Mouse (Mus musculus) brain, embryonic 18.5 days (tissue): ENCODE results near the gene Acot12.

Experiments
- DNase-seq: peaks from one replicate; pipeline ENCODE4 v3.0.0-alpha.2; 2012; ENCODE audit warnings: low read depth, low spot score

Gene Acot12

GRCm38 (mm10) chr13:91741280-91742047 is at the start of gene Acot12:
Acot12 (plus strand) TSS chr13:91741512.
- no peak for DNase-seq

GRCm38 (mm10) chr13:91693615-91694014 is 47.7 kb upstream of the Acot12 start:
- no peak for DNase-seq

GRCm38 (mm10) chr13:91695406-91695805 is 45.9 kb upstream of the Acot12 start:
- no peak for DNase-seq

- no peak for DNase-seq
Observed at GRCm38 (mm10) chr13:91696109-91696645, 45.1 kb upstream of the Acot12 start.

- peak; percentile 37 for DNase-seq
Observed at GRCm38 (mm10) chr13:91697011-91697410, 44.3 kb upstream of the Acot12 start.

- no peak for DNase-seq
Observed at GRCm38 (mm10) chr13:91702337-91702736, 39.0 kb upstream of the Acot12 start.

GRCm38 (mm10) chr13:91719487-91719886 is 21.8 kb upstream of the Acot12 start:
- no peak for DNase-seq

DNA sequence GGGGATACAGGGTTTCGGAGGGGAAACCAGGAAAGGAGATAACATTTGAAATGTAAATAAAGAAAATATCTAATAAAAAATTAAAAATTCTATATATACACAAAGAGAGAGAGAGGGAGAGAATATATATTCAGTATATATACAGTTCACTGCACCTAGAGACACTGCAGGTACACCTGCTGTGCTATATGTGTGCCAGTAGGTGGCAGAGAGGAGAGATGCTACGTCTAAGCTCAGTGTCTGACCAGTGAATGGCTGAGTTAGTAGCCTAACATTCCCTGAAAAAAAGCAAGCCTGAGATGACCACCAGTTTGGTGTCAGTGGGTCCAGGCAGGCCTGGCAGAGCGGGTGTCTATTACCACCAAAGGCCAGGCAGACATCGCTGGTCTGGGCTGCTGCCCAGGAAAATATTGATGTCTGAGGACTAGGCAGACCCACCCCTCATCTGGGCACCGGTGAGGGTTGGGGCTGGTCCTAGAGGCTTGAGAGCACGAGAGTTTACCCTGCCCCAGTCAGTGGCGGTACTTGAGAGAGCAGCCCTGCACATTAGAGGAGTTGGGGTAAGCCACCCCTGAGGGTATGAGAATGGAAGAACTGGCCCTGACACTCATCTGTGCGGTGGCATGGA is 18.1 kb upstream of the Acot12 start:
- DNase-seq, result no peak

GRCm38 (mm10) chr13:91723736-91724119 is 17.6 kb upstream of the Acot12 start:
- no peak for DNase-seq

DNA sequence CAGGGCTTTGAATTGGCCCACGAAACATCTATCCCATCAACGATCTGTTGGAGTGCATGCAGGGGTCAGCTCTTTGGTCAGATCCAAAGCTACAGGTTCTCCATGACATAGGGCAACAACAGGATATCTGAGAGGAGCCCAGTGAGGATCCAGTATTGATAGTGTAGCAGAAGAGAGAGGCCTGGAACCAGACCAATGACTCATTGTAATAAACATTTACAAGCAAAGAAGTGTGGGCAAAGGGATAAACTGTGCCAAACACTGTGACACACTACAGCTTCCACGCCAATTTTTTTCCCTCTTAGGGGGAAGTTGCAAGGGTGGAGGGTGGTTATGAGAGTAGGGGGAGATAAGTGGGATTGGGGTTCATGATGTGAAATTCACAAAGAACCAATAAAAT is 17.1 kb upstream of the Acot12 start:
- DNase-seq, result no peak

GRCm38 (mm10) chr13:91725130-91725529 is 16.2 kb upstream of the Acot12 start:
- no peak for DNase-seq

DNA sequence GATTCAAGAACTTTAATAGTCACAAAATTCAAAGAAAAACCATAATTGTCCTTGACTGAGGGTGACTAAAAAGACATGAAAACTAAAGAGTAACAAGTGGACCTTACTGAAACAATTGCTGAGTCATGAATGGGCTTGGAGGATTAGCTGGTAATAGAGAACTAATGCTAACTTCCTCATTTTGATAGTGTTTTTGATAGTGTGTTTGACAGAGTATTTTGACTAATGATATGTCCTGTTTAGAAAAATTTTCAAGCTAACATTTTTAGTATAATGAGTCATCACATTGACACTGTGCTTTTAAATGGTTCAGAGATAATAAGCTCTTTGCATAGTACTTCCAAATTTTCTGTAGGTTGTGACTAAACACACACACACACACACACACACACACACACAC is 13.4 kb upstream of the Acot12 start:
- no peak for DNase-seq

- DNase-seq, result no peak
Observed at GRCm38 (mm10) chr13:91737191-91737590, 4.1 kb upstream of the Acot12 start.

DNA sequence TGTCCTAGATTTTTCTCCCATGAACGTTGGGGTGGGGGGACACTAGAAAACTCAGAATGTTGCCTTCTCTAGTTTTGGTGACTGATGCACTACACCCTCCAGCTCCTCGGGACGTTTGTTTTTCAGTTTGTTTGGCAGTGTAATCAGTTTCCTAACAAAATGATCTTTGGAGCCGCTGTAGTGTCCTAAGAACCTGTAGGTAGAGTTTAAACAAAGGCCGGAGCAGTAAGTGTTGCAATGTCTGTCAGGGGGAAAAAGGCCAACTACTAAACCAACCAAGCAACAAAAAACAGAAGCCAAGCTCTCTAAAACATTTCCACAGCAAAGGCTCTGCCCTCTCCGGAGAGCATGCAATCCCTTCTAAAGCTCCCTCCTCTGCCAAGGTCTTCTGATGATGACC is 461 bp upstream of the Acot12 start:
- DNase-seq, result no peak

DNA sequence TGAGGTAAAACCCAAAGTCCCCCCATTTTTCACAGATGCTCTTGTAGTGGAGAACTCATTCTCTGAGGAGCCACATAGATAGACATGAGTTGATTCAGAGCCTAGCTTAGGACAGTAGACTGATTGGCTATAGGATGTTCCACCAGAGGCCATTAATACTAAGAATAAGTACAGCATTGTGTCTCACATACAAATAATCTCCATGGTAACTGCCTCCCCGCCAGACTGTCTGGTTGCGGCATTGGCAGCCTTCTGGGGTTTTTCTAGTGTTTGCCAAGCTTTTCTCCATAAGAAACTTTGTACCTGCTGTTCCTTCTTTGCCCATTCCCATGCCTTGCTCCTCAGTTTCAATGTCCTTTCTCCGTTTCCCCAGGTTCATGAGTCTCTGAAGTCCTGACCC is 1.9 kb downstream of the Acot12 start:
- no peak for DNase-seq

DNA sequence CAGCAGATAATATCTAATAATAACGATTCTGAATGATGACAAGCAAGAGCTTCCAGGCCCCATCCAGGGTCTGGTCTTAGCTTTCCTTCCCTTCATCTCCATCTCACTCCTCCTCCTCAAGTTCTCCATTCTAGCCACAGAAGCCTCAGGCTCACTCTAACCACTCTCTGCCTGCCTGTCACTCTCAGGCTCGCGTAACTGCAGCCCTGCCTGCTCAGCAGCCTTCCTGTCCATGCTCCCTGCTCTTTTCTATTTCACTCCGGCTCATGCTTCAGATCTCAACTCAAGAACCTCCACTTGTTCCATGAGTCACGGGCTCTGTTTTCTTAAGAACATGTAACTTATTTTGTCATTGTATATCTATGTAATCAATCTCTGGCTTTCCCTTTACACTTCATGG is 5.2 kb downstream of the Acot12 start:
- no peak for DNase-seq

DNA sequence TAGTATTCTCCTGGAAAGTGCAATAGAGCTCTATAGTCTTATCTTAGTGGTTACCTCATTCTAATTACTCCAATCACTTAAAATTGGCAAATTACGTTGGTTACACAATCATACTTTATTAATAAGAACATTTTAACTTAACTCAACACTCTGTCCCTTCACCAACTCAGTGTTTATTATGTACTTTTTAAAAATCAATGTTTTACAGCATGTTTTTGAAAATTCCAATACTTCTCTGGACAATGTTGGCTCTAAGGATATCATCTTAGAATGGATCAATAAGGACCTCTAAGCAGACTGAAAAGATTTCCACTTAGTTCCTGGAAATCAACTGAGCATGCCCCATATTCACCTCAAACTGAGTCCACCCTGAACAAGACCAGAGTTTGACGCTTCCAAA is 7.1 kb downstream of the Acot12 start:
- no peak for DNase-seq

- DNase-seq, result no peak
Observed at GRCm38 (mm10) chr13:91749981-91750380, 8.7 kb downstream of the Acot12 start.

DNA sequence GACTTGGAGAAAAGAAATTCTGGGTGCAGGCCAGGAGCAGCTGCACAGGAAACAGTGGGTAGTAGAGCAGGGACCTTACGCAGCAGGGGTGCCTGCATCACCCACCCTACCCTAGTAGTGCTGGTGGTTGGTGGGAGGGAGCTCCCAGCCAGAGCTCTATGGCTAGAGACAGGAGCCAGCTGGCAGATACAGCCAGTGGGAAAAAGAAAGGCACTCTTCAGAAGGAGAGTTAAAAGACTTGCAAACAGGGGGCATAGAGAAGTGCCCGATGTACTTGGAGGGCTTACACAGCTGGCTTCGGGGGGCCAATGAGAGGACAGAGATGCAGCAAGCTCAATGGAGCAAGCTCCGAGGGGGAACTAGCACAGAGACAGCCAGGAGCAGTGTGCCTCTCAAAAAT is 12.4 kb downstream of the Acot12 start:
- no peak for DNase-seq

DNA sequence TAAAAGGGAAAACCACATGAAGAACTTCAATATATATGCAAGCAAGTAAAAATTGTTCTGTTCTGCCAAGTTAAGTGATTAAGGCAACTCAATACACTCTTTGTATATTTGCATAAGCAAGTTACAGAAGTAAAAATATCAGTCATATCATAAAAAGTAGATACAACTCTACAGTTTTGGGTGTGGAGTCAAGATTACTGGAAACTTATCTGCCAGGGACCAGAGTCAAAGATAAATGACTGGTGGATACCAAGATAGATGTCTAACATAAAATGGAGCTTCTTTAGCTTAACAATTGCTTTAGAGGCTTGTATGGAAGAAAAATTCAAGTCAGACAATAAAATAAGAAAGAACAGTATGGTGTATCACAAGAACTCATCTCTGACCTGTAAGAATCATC is 13.4 kb downstream of the Acot12 start:
- DNase-seq, result no peak

DNA sequence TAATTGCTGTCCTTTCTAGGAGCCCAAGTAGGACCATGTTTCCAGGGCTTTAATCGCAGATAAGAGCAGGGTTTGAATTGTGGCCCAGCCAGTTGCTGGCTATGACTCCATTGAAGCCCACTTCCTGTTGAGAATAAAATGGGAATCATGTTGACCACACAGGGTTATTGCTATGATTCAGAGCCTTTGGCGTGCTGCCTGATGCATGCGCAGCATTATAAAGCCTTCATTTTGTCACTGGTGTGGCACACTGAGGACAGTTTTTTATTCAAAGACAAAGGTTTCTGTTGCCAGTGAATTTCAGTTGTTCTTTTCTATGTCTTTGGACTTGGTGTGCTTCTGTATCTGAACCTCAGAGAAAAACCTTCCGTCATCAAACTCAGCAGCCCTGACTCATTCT is 14.9 kb downstream of the Acot12 start:
- no peak for DNase-seq

- no peak for DNase-seq
Observed at GRCm38 (mm10) chr13:91758316-91759048, 17.2 kb downstream of the Acot12 start.
